Mouse (Mus musculus): ENCODE measurements at regions not wholly inside any gene's neighbourhood (a gene's known extent, or its start where the extent isn't known, plus 50 kb on each side); places are given as distances from the start of the nearest gene placed in this dataset.

DNA sequence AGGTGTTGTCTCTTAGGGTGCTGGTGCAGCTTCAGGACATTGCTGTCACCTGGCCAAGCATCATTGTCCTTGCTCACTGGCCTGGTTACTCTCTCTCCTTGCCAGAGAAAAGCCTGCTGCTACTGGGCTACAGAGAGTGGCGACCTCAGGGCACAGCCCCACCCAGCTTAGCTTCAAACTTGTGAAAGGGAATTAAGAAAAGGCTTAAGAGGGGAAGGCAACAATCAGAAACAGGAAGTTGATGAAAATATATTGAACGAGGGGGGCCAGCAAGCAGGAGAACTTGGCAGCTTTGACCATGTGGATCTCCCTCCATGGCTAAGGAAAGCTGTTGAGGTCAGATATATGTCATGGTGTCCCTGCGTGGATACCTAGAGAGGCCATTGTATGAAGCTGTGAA, 151.1 kb downstream of the Cd24a start:
- TF ChIP-seq CTCF (IDR thresholded peaks at IDR 0.05; ENCODE audit: low read depth, low read length) (no peak), POLR2A (IDR thresholded peaks at IDR 0.05; ENCODE audit: extremely low read depth, insufficient read depth, low read length) (no peak)
